Mouse (Mus musculus) layer of hippocampus, postnatal 14 days (tissue): ENCODE data around the gene Cntnap1. TPM values are rescaled to one million over a fixed set of nuclear protein-coding genes. Genes with fewer than 3 reads are reported as not detected.

ENCODE experiments used
- microRNA-seq, 2 experiments: library from miRNA; unstranded; fragments of <30 nt; microRNA quantifications; one replicate each; pipeline ENCODE4 v1.2.0; 2021
- total RNA-seq, 2 experiments: library from RNA; stranded (reverse); gene quantifications; 2 replicates each; pipeline ENCODE4 v1.2.3; 2021

Gene Cntnap1
- total RNA-seq, 2 experiments from 2014 or later = 137 to 149 TPM

Small RNA genes within 50 kb of the gene (microRNA-seq; reads per million reads assigned to microRNA genes)
- 0 reads per million in 2 experiments for gene Gm27626

Other genes starting within 250 kb of the Cntnap1 start
- gene Stat3, start 231.0 kb upstream of the Cntnap1 start, total RNA-seq = 10 to 100 TPM; 34.9 to 36.4 TPM
- 10 to 100 TPM; 16.3 to 21.5 TPM for gene Cavin1, start 199.6 kb upstream of the Cntnap1 start, total RNA-seq
- 100 to 1,000 TPM; 451 to 457 TPM for gene Atp6v0a1, start 161.1 kb upstream of the Cntnap1 start, total RNA-seq
- 10 to 100 TPM in 1 of 2 experiments, 1 to 10 TPM in 1; 9.3 to 10.3 TPM for gene Naglu, start 100.5 kb upstream of the Cntnap1 start, total RNA-seq
- gene Hsd17b1, start 92.1 kb upstream of the Cntnap1 start, total RNA-seq = under 1 TPM; 0.38 to 0.81 TPM
- 10 to 100 TPM; 32.6 to 35.7 TPM for gene Coasy, start 88.0 kb upstream of the Cntnap1 start, total RNA-seq
- 10 to 100 TPM; 46.3 to 49.6 TPM for gene Mlx, start 83.2 kb upstream of the Cntnap1 start, total RNA-seq
- gene Psmc3ip, start 75.1 kb upstream of the Cntnap1 start, total RNA-seq = 1 to 10 TPM; 2.7 to 4.9 TPM
- 10 to 100 TPM; 57.1 to 61.1 TPM for gene Retreg3, start 50.6 kb upstream of the Cntnap1 start, total RNA-seq
- 10 to 100 TPM; 48.9 to 52.6 TPM for gene Tubg1, start 50.6 kb upstream of the Cntnap1 start, total RNA-seq
- gene Tubg2, start 14.6 kb upstream of the Cntnap1 start, total RNA-seq = 10 to 100 TPM; 36.7 to 41.0 TPM
- gene Plekhh3, start 828 bp downstream of the Cntnap1 start, total RNA-seq = 10 to 100 TPM; 14.2 to 16.1 TPM
- under 1 TPM in 1 of 2 experiments, not detected in 1; 0.18 TPM for gene Ccr10, start 4.9 kb downstream of the Cntnap1 start, total RNA-seq
- 10 to 100 TPM; 38.2 to 40.0 TPM for gene Ezh1, start 55.9 kb downstream of the Cntnap1 start, total RNA-seq
- 10 to 100 TPM; 74.0 to 75.7 TPM for gene Ramp2, start 75.5 kb downstream of the Cntnap1 start, total RNA-seq
- gene Vps25, start 83.2 kb downstream of the Cntnap1 start, total RNA-seq = 10 to 100 TPM; 72.3 to 80.9 TPM
- 1 to 10 TPM; 6.9 to 9.4 TPM for gene Wnk4, start 90.0 kb downstream of the Cntnap1 start, total RNA-seq
- under 1 TPM; 0.33 to 0.46 TPM for gene Cntd1, start 108.5 kb downstream of the Cntnap1 start, total RNA-seq
- 10 to 100 TPM; 82.2 to 93.7 TPM for gene Coa3, start 108.6 kb downstream of the Cntnap1 start, total RNA-seq
- gene Becn1, start 131.8 kb downstream of the Cntnap1 start, total RNA-seq = 100 to 1,000 TPM; 182 to 185 TPM
- gene Psme3, start 145.7 kb downstream of the Cntnap1 start, total RNA-seq = 100 to 1,000 TPM; 103 to 114 TPM
- gene Aoc2, start 154.5 kb downstream of the Cntnap1 start, total RNA-seq = 1 to 10 TPM; 4.8 to 5.4 TPM
- 1 to 10 TPM; 1.6 to 2.7 TPM for gene Aoc3, start 160.1 kb downstream of the Cntnap1 start, total RNA-seq
- under 1 TPM in 1 of 2 experiments, not detected in 1; 0.14 TPM for gene G6pc, start 197.0 kb downstream of the Cntnap1 start, total RNA-seq
- 10 to 100 TPM; 41.9 to 43.7 TPM for gene Aarsd1, start 247.1 kb downstream of the Cntnap1 start, total RNA-seq